Mouse (Mus musculus) heart, postnatal 0 days (tissue): Measurements from ENCODE around the gene Slc34a3. TPM values are rescaled to one million over a fixed set of nuclear protein-coding genes. Genes with fewer than 3 reads are reported as not detected.

ENCODE experiments used
- ATAC-seq: fragments of 200-750 bp; cut with Nextera tagmentation; 2 replicates; pipeline ENCODE4 v1.8.0; 2017; ENCODE audit warnings: low read depth, moderate number of reproducible peaks, moderate library complexity; ENCODE audit not compliant: insufficient read depth
- DNase-seq: peaks from one replicate; pipeline ENCODE4 v3.0.0-alpha.2; 2016; ENCODE audit warnings: low spot score
- H3K27ac ChIP-seq: fragments of 300-500 bp; sonication (generic); 2 replicates; pipeline ENCODE4 v1.5.1; 2014; ENCODE audit warnings: low read depth, mild to moderate bottlenecking
- H3K27me3 ChIP-seq: fragments of 300-500 bp; sonication (generic); 2 replicates; pipeline ENCODE4 v1.6.1; 2014; ENCODE audit warnings: low read length, mixed read lengths; ENCODE audit not compliant: control insufficient read depth, insufficient read depth
- H3K36me3 ChIP-seq: fragments of 300-500 bp; sonication (generic); replicated peaks from 2 replicates; pipeline ENCODE4 v1.6.1; 2014; ENCODE audit warnings: low read length, mixed read lengths; ENCODE audit not compliant: control insufficient read depth, insufficient read depth
- H3K4me1 ChIP-seq: fragments of 300-500 bp; sonication (generic); 2 replicates; pipeline ENCODE4 v1.6.1; 2014; ENCODE audit warnings: antibody characterized with exemption; ENCODE audit not compliant: control insufficient read depth, insufficient read depth
- H3K4me2 ChIP-seq: fragments of 300-500 bp; sonication (generic); 2 replicates; pipeline ENCODE4 v1.6.1; 2014; ENCODE audit warnings: low read depth, mild to moderate bottlenecking, low read length, moderate library complexity
- H3K4me3 ChIP-seq: fragments of 300-500 bp; sonication (generic); 2 replicates; pipeline ENCODE4 v1.5.1; 2014; ENCODE audit warnings: low read depth, low read length
- H3K9ac ChIP-seq: fragments of 300-500 bp; sonication (generic); replicated peaks from 2 replicates; pipeline ENCODE4 v1.6.1; 2014; ENCODE audit warnings: low read depth, low read length, mixed read lengths
- H3K9me3 ChIP-seq: fragments of 300-500 bp; sonication (generic); replicated peaks from 2 replicates; pipeline ENCODE4 v1.6.1; 2016; ENCODE audit warnings: low read length; ENCODE audit not compliant: control insufficient read depth
- CTCF ChIP-seq: IDR thresholded peaks from 2 replicates; pipeline ENCODE4 v1.5.1; 2016; ENCODE audit warnings: antibody characterized with exemption, control low read depth, low read depth
- EP300 ChIP-seq: IDR thresholded peaks from 2 replicates; pipeline ENCODE4 v1.6.1; 2016; ENCODE audit warnings: antibody characterized with exemption, low read depth
- WGBS: fragments of 180-500 bp; shearing (Covaris S2); extraction: QIAGEN DNeasy Blood & Tissue Kit; methylation state at CpG from one replicate; pipeline ENCODE4 v1.1.7; 2014; 5-methylcytosine and 5-hydroxymethylcytosine counted together
- polyA plus RNA-seq: library from polyadenylated mRNA; unstranded; fragments of >200 nt; fragmentation: Nextera tagmentation; extraction: Ambion mirVana; gene quantifications from 2 replicates; pipeline ENCODE4 v1.2.1, GENCODE M21; 2015
- total RNA-seq: library from RNA; depleted of rRNA; stranded (reverse); fragments of >200 nt; gene quantifications from 2 replicates; pipeline ENCODE4 v1.2.3, GENCODE M21; 2014; ENCODE audit warnings: low replicate concordance

The Slc34a3 gene
- total and polyA plus RNA-seq, 2 experiments from 2014 or later, result not detected

DNA sequence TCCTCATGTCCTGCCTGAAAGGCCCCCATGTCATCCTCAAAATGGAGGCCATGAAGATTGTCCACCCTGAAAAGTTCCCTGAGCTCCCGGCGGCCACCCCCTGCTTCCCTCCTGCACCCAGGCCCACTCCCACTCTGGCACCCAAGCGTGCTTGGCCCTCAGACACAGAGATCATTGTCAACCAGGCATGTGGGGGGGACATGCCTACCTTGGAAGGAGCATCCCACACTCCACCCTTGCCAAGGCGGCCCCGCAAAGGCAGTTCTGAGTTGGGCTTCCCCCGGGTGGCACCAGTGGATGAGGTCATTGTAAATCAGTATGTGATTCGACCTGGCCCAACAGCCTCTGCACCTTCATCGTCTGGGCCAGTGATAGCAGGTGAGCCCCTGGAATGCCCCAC, 9.2 kb upstream of the Slc34a3 start:
- H3K9ac ChIP-seq, result no peak overlapping the region
- H3K4me2 ChIP-seq, result no peak overlapping the region
- TF ChIP-seq EP300 (no peak), CTCF (no peak)
- whole genome bisulfite sequencing, result 60% methylated on average over 8 of the region's 8 CpGs
- peaks cover 7% of the 10 kb centered on the region for H3K4me1 ChIP-seq
- no peaks in the 10 kb centered on the region for H3K36me3 ChIP-seq
- DNase-seq (no peak), ATAC-seq (no peak)
- H3K27ac ChIP-seq, result no peak overlapping the region
- H3K4me3 ChIP-seq, result no peak overlapping the region
- H3K9me3 ChIP-seq, result no peaks in the 10 kb centered on the region
- peaks cover 43% of the 10 kb centered on the region for H3K27me3 ChIP-seq

- no peaks in the 10 kb centered on the region for H3K36me3 ChIP-seq
- TF ChIP-seq CTCF (no peak), EP300 (no peak)
- peak within 1 kb of the TSS; percentile 41 for H3K4me3 ChIP-seq
- H3K9ac ChIP-seq, result 0 out of 2 replicates have a peak within 1 kb of the TSS, but pooled peaks have one; percentile 7
- under 1% methylated on average over 16 of the region's 59 CpGs for WGBS
- peaks cover 43% of the 10 kb centered on the region for H3K27me3 ChIP-seq
- H3K27ac ChIP-seq, result no peak within 1 kb of the TSS
- no peak for DNase-seq
- H3K9me3 ChIP-seq, result no peaks in the 10 kb centered on the region
- peaks cover 7% of the 10 kb centered on the region for H3K4me1 ChIP-seq
- no peak for ATAC-seq
- H3K4me2 ChIP-seq, result peak within 1 kb of the TSS; percentile 66
These were observed 7.9 kb upstream of the Slc34a3 start, which contains the start of the genes Rnf208 and Cysrt1 for GRCm38 (mm10) chr2:25242101-25242506. TSS of gene Rnf208 (plus strand) at chr2:25242255. TSS of gene Cysrt1 (minus strand) at chr2:25242452.

DNA sequence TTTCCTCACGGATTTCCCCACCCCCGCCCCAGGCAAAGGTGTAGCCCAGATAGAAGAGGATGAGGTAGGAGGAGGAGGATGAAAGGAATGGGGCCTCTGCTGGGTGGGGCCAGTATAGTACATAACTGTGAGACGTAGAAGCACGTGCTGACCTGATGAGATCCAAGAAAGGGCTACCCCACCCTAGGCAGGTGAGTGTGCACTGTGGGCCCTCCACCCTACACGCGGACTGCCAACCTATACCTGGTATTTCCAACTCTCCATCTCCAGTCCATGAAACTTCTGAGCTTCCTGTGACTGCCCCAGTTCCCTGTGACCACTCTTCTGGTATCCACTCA, 7.2 kb upstream of the Slc34a3 start:
- ATAC-seq (0 out of 2 replicates have a peak, but pooled peaks have one; percentile 7), DNase-seq (no peak)
- Histone ChIP-seq H3K4me2 (peak overlapping the region; percentile 66), H3K9me3 (no peaks in the 10 kb centered on the region), H3K4me3 (peak overlapping the region; percentile 41), H3K27ac (no peak overlapping the region), H3K36me3 (no peaks in the 10 kb centered on the region), H3K9ac (no peak overlapping the region), H3K4me1 (peaks cover 7% of the 10 kb centered on the region), H3K27me3 (peaks cover 43% of the 10 kb centered on the region)
- no peak for TF ChIP-seq CTCF
- WGBS, result 24% methylated on average over 6 of the region's 6 CpGs

DNA sequence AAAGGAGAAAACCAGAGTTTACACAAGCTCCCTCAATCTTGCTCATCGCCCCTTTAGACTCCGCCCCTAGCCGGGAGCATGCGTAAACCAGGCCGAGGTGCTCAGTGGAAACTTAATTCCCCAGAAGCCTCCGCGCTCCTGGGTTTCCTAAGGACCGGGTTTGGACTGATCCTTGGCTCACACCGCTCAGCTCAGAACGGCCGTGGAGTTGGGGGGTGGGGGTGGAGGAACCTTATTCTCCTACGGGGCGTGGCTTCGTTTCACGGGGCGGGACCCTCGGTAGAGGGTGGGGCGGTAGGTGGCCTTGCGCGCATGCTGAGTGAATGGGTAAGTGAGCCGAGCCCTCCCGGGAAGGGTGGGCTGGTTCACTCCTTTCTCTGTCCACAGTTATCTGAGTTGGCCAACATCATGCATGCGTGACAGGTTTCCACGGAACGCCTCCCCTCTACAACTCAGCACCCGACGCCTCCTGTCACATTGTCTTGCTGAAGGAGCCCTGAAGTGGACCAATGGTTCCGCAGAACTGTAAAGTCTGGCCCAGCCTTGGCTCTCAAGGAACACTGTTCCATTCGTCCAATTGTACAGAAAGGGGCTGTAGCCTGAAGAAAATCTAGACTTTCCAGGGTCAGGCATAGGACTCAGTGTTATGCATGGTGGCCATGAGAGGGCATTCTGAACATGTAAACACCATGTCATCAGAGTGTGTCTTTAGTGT, 6.7 kb upstream of the Slc34a3 start:
- TF ChIP-seq CTCF (no peak), EP300 (no peak)
- Histone ChIP-seq H3K36me3 (no peaks in the 10 kb centered on the region), H3K4me3 (peak overlapping the region; percentile 36), H3K9ac (no peak overlapping the region; the same call in 1 of the 2 replicates), H3K27ac (no peak overlapping the region), H3K4me1 (peaks cover 7% of the 10 kb centered on the region), H3K9me3 (no peaks in the 10 kb centered on the region), H3K4me2 (peak overlapping the region; percentile 57), H3K27me3 (peaks cover 47% of the 10 kb centered on the region)
- DNase-seq (peak; percentile 47), ATAC-seq (peak; percentile 56)
- WGBS, result 2% methylated on average over 29 of the region's 29 CpGs

GRCm38 (mm10) chr2:25240310-25240709, 6.1 kb upstream of the Slc34a3 start:
- H3K4me1 ChIP-seq, result peaks cover 7% of the 10 kb centered on the region
- DNase-seq (no peak), ATAC-seq (no peak)
- H3K9me3 ChIP-seq, result no peaks in the 10 kb centered on the region
- peak overlapping the region; percentile 36; the same call in 1 of the 2 replicates for H3K4me3 ChIP-seq
- no peaks in the 10 kb centered on the region for H3K36me3 ChIP-seq
- 58% methylated on average over 8 of the region's 8 CpGs for WGBS
- H3K27me3 ChIP-seq, result peaks cover 47% of the 10 kb centered on the region
- peak overlapping the region; percentile 57 for H3K4me2 ChIP-seq
- no peak overlapping the region for H3K27ac ChIP-seq
- H3K9ac ChIP-seq, result no peak overlapping the region
- TF ChIP-seq CTCF (no peak), EP300 (no peak)

DNA sequence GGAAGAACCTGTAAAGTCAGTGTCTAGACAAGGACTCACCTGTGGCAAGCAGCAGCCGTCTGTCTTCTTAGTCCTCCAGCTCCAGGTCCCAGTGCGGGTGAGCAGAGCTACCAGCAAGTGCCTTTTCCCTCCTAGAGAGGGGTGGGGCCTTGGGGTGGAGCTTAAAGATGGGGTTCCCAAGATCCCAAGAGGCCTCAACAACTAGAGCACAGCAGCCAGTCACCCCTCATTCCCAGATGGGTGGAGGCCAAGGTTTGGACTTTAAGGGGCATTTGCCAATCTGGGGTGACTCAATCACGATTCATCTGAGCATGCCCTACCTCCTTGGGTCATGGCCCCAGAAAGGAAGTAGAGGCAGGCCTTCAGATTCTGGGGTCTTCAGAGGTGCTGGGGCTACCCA, 5.6 kb upstream of the Slc34a3 start:
- DNase-seq (no peak), ATAC-seq (no peak)
- Histone ChIP-seq H3K4me1 (peaks cover 7% of the 10 kb centered on the region), H3K9ac (no peak overlapping the region), H3K4me2 (no peak overlapping the region), H3K27me3 (peaks cover 51% of the 10 kb centered on the region), H3K9me3 (no peaks in the 10 kb centered on the region), H3K4me3 (no peak overlapping the region), H3K27ac (no peak overlapping the region), H3K36me3 (no peaks in the 10 kb centered on the region)
- WGBS, result 77% methylated on average over 3 of the region's 3 CpGs
- TF ChIP-seq CTCF, result no peak
- TF ChIP-seq EP300, result no peak
